ENCODE assay signal across 8 mouse cellular contexts in genomic region chr1:44148706-44149105, GRCm38 (mm10). TPM values are rescaled to one million over a fixed set of nuclear protein-coding genes. Genes with fewer than 3 reads are reported as not detected.
A peak's percentile ranks its signal among the peaks of the same experiment; 100 is the strongest.
DNase-seq lines count a peak whose midpoint lies in the region; ATAC-seq lines count a peak whose summit lies in the region.

No protein-coding gene starts in this region.

- H3K36me3 ChIP-seq in lung, embryonic 16.5 days (ENCODE audit: control insufficient read depth, insufficient read depth, low read length), result peaks cover 2% of the 10 kb centered on the region; the same call in 1 of the 2 replicates
- no peaks in the 10 kb centered on the region for H3K36me3 ChIP-seq in intestine, embryonic 15.5 days
- peaks cover 4% of the 10 kb centered on the region for H3K36me3 ChIP-seq in neural tube, embryonic 15.5 days

- peak overlapping the region; percentile 17; the same call in 1 of the 2 replicates for H3K27ac ChIP-seq in lung, embryonic 16.5 days (ENCODE audit: low read length)
- no peak overlapping the region for H3K27ac ChIP-seq in intestine, embryonic 15.5 days
- H3K27ac ChIP-seq in neural tube, embryonic 15.5 days (replicated peaks), result peak overlapping the region; percentile 97; the same call in 1 of the 2 replicates

- peak overlapping the region; percentile 80 for H3K9ac ChIP-seq in lung, embryonic 16.5 days (ENCODE audit: low read length)
- H3K9ac ChIP-seq in intestine, embryonic 15.5 days, result no peak overlapping the region; the same call in 1 of the 2 replicates
- H3K9ac ChIP-seq in neural tube, embryonic 15.5 days (replicated peaks), result peak overlapping the region; percentile 87

- 17% methylated on average over 6 of the region's 6 CpGs for WGBS in lung, embryonic 16.5 days
- WGBS in intestine, embryonic 15.5 days, result 25% methylated on average over 6 of the region's 6 CpGs
- WGBS in neural tube, embryonic 15.5 days, result 20% methylated on average over 6 of the region's 6 CpGs

- no peak for DNase-seq in lung, postnatal 4 days
- DNase-seq in embryo, embryonic 10.5 days (ENCODE audit: low spot score), result peak; percentile 45
- no peak for DNase-seq in frontal cortex, postnatal 25 days (ENCODE audit: low spot score in 2 of 2)

- H3K4me3 ChIP-seq in lung, embryonic 16.5 days (ENCODE audit: low read length), result peak overlapping the region; percentile 66
- peak overlapping the region; percentile 96 for H3K4me3 ChIP-seq in intestine, embryonic 15.5 days (replicated peaks)
- H3K4me3 ChIP-seq in neural tube, embryonic 15.5 days (replicated peaks), result peak overlapping the region; percentile 78

- H3K27me3 ChIP-seq in lung, embryonic 16.5 days (ENCODE audit: control insufficient read depth, insufficient read depth, low read depth, low read length), result no peaks in the 10 kb centered on the region
- no peaks in the 10 kb centered on the region for H3K27me3 ChIP-seq in intestine, embryonic 15.5 days (replicated peaks)
- no peaks in the 10 kb centered on the region for H3K27me3 ChIP-seq in neural tube, embryonic 15.5 days (replicated peaks)

- no peak for ATAC-seq in lung, embryonic 16.5 days (ENCODE audit: low read depth)
- no peak for ATAC-seq in intestine, embryonic 15.5 days
- no peak for ATAC-seq in neural tube, embryonic 15.5 days (ENCODE audit: low FRiP score)
- no peak for ATAC-seq in monocyte, adult 5-6 weeks (replicated peaks; ENCODE audit: insufficient number of reproducible peaks, low FRiP score, low TSS enrichment, poor library complexity, severe bottlenecking)
- ATAC-seq in granulocyte monocyte progenitor cell, adult 5-6 weeks (replicated peaks; ENCODE audit: poor library complexity, severe bottlenecking), result no peak

- peak overlapping the region; percentile 67 for H3K4me2 ChIP-seq in lung, embryonic 16.5 days (ENCODE audit: low read depth, low read length)
- peak overlapping the region; percentile 77 for H3K4me2 ChIP-seq in intestine, embryonic 15.5 days (replicated peaks)
- H3K4me2 ChIP-seq in neural tube, embryonic 15.5 days, result peak overlapping the region; percentile 73

- peaks cover 3% of the 10 kb centered on the region; the same call in 1 of the 2 replicates for H3K4me1 ChIP-seq in lung, embryonic 16.5 days (replicated peaks; ENCODE audit: control insufficient read depth, insufficient read depth, low read length)
- peaks cover 3% of the 10 kb centered on the region; the same call in 1 of the 2 replicates for H3K4me1 ChIP-seq in intestine, embryonic 15.5 days (replicated peaks)
- peaks cover 14% of the 10 kb centered on the region for H3K4me1 ChIP-seq in neural tube, embryonic 15.5 days

- no peaks in the 10 kb centered on the region for H3K9me3 ChIP-seq in lung, embryonic 16.5 days (ENCODE audit: control insufficient read depth, low read length)
- no peaks in the 10 kb centered on the region for H3K9me3 ChIP-seq in intestine, embryonic 15.5 days
- H3K9me3 ChIP-seq in neural tube, embryonic 15.5 days (replicated peaks), result no peaks in the 10 kb centered on the region

RNA-seq across cellular contexts. Expression of gene Ercc5, which starts 1.2 kb away (rescaled TPM):
- polyA plus RNA-seq in lung, embryonic 16.5 days (2015; fragmentation: Nextera tagmentation; extraction: Ambion mirVana), result 22.1 and 23.6 TPM in 2 replicates
- 14.3 and 14.8 TPM in 2 replicates for polyA plus RNA-seq in intestine, embryonic 15.5 days (2015; fragmentation: Nextera tagmentation; extraction: Ambion mirVana)
- polyA plus RNA-seq in neural tube, embryonic 15.5 days (2015; fragmentation: Nextera tagmentation; extraction: Ambion mirVana), result 24.2 and 24.4 TPM in 2 replicates
- total RNA-seq in monocyte, adult 5-6 weeks (2017), result 17.3 to 22.4 TPM (median 21.6 TPM) in 3 replicates
- 7.8 and 11.2 TPM in 2 replicates for total RNA-seq in granulocyte monocyte progenitor cell, adult 5-6 weeks (2014; fragmentation: Nextera tagmentation)
- total RNA-seq in granulocyte monocyte progenitor cell, adult 5-6 weeks (2017), result 4.8 and 7.9 TPM in 2 replicates

RNA-seq across cellular contexts. Expression of gene Bivm, which starts 29.9 kb away (rescaled TPM):
- polyA plus RNA-seq in lung, embryonic 16.5 days (2015; fragmentation: Nextera tagmentation; extraction: Ambion mirVana), result 16.3 and 18.2 TPM in 2 replicates
- 17.5 and 17.6 TPM in 2 replicates for polyA plus RNA-seq in intestine, embryonic 15.5 days (2015; fragmentation: Nextera tagmentation; extraction: Ambion mirVana)
- polyA plus RNA-seq in neural tube, embryonic 15.5 days (2015; fragmentation: Nextera tagmentation; extraction: Ambion mirVana), result 24.6 and 28.9 TPM in 2 replicates
- total RNA-seq in monocyte, adult 5-6 weeks (2017), result 2.3 to 8.3 TPM (median 3.6 TPM) in 3 replicates
- 11.5 and 17.5 TPM in 2 replicates for total RNA-seq in granulocyte monocyte progenitor cell, adult 5-6 weeks (2014; fragmentation: Nextera tagmentation)
- total RNA-seq in granulocyte monocyte progenitor cell, adult 5-6 weeks (2017), result 7.0 and 10.6 TPM in 2 replicates

RNA-seq across cellular contexts. Expression of gene Kdelc1, which starts 30.1 kb away (rescaled TPM):
- polyA plus RNA-seq in lung, embryonic 16.5 days (2015; fragmentation: Nextera tagmentation; extraction: Ambion mirVana), result 56.6 and 58.7 TPM in 2 replicates
- 46.7 and 53.3 TPM in 2 replicates for polyA plus RNA-seq in intestine, embryonic 15.5 days (2015; fragmentation: Nextera tagmentation; extraction: Ambion mirVana)
- polyA plus RNA-seq in neural tube, embryonic 15.5 days (2015; fragmentation: Nextera tagmentation; extraction: Ambion mirVana), result 27.9 and 29.9 TPM in 2 replicates
- 1.6 to 3.8 TPM (median 2.0 TPM) in 3 replicates for total RNA-seq in monocyte, adult 5-6 weeks (2017)
- total RNA-seq in granulocyte monocyte progenitor cell, adult 5-6 weeks (2014; fragmentation: Nextera tagmentation), result 38.3 and 40.7 TPM in 2 replicates
- total RNA-seq in granulocyte monocyte progenitor cell, adult 5-6 weeks (2017), result 33.4 and 35.5 TPM in 2 replicates

RNA-seq across cellular contexts. Expression of gene Tex30, which starts 46.5 kb away (rescaled TPM):
- polyA plus RNA-seq in lung, embryonic 16.5 days (2015; fragmentation: Nextera tagmentation; extraction: Ambion mirVana), result 85.8 and 87.3 TPM in 2 replicates
- polyA plus RNA-seq in intestine, embryonic 15.5 days (2015; fragmentation: Nextera tagmentation; extraction: Ambion mirVana), result 75.7 and 90.0 TPM in 2 replicates
- 42.6 and 53.8 TPM in 2 replicates for polyA plus RNA-seq in neural tube, embryonic 15.5 days (2015; fragmentation: Nextera tagmentation; extraction: Ambion mirVana)
- 18.2 to 32.9 TPM (median 24.2 TPM) in 3 replicates for total RNA-seq in monocyte, adult 5-6 weeks (2017)
- total RNA-seq in granulocyte monocyte progenitor cell, adult 5-6 weeks (2014; fragmentation: Nextera tagmentation), result 64.6 and 67.6 TPM in 2 replicates
- 51.4 and 74.2 TPM in 2 replicates for total RNA-seq in granulocyte monocyte progenitor cell, adult 5-6 weeks (2017)
